Mouse (Mus musculus) naive thymus-derived CD4-positive, alpha-beta T cell, adult 5 months (primary cell): ENCODE results near the gene Ndst2. TPM values are rescaled to one million over a fixed set of nuclear protein-coding genes. Genes with fewer than 3 reads are reported as not detected.

Experiments
- polyA plus RNA-seq: library from polyadenylated mRNA; unstranded; fragments of 100-300 nt; shearing (Covaris generic); gene quantifications from one replicate; pipeline ENCODE4 v1.2.1, GENCODE M21; 2017

Gene Ndst2
- 30.0 TPM for polyA plus RNA-seq

DNA sequence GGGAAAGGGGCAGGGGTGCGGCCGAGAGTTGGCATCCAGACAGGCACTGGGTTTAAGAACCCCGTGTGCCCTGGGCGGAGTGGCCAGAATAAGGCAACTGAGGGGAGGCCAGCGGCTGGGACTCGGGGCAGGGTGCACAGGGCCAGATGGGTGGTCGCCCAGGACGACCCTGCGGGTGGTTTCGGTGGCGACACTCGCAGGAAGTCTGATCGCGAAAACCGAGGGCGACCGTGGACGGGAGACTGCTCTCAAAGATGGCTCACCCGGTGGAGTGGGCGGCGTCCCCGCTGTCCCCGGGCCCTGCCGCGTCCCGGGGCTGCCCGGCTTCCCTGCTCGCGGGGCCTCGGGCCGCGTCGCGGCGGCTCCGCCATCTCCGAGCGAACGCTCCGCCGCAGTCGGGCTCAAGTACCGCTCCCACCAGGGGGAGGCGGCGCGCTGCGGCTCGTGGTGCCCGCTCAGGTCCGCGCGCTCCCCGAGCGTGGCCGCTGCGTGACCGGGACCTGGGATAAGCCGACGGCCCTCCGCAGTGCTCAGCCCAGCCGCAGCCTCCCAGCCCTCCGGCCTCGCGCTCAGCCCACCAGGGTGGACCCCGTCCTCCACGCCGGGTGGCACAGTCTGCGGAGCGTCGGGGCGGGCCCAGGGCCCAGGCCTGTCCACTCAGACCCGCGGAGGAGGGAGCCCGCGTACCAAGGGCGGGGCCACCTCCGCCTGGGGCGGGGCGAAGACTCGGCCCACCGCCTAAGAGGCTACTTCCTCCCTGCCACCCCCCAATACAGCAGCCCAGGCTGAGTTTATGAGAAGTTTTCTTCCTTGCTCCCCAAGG, at the start of gene Ndst2:
Ndst2 (minus strand) TSS at position 611 of the 823 bp plus-strand sequence.

DNA sequence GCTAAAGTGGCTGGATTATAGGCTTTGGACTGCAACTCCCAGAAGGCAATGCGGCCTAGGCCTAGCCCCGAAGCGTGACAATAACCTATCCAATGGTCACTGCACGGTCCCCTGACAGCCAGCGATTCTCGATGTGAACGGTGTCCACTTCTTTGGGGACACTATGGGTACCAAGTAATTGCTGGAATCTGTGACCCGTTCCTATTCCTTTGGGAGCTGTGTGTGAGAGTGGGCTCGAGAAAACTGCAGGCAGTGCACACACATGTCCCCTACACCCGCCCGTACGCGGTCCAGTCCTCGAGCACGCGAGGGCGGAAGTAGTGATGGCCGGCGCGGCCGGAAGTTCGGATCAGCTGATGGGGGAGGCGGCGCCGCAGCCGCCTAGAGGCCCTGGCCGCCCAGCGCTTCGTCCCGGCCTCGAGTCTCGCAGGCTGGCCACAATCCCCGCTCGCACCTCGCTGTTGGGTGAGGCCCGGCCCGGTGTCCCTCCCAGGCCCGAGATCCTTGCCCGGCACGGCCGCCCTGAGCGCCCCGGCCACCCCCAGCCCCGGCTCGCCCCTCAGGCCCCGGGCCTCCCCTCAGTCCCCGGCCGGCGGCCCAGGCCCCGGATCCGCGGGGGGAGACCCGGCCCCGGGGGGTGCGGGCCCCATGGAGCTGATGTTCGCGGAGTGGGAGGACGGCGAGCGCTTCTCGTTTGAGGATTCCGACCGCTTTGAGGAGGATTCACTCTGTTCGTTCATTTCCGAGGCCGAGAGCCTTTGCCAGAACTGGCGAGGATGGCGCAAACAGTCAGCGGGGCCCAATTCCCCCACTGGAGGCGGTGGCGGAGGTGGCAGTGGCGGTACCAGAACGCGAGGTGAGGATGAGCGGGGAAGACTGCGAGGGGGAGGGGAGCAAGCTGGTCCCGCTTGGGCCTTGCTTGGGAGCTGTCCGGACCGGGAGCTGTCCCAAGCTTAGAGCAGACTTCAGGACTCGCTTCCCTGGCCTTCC, 26.9 kb downstream of the Ndst2 start, which contains the start of gene Zswim8:
Zswim8 (plus strand) TSS at position 352 of the 990 bp plus-strand sequence.

DNA sequence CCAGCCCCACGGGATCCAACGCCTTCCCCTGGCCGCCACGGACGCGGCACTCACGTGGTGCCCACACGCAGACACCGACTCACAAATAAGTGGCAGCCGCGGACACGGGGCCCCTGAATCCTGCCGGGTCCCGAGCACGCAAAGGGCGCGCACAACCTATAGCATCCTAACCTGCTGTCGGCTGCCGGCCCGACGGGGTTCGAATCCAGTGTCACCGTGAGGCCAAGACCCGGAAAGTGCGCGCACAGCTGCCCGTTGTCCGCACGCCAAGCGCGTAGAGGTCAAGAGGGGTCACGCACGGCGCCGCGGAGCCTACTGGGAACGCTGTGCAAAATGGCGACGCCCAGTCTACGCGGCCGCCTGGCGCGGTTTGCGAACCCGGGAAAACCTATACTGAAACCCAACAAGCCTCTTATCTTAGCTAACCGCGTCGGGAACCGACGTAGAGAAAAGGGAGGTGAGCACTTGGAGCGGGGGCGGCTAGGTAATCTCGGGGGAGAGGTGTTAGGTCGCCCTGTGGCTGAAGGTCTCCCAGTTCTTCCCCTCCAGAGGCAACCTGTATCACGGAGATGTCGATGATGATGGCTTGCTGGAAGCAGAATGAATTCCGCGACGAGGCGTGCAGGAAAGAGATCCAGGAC, 31.5 kb downstream of the Ndst2 start, which contains the start of gene Chchd1:
Chchd1 (plus strand) TSS at position 266 of the 641 bp plus-strand sequence.

DNA sequence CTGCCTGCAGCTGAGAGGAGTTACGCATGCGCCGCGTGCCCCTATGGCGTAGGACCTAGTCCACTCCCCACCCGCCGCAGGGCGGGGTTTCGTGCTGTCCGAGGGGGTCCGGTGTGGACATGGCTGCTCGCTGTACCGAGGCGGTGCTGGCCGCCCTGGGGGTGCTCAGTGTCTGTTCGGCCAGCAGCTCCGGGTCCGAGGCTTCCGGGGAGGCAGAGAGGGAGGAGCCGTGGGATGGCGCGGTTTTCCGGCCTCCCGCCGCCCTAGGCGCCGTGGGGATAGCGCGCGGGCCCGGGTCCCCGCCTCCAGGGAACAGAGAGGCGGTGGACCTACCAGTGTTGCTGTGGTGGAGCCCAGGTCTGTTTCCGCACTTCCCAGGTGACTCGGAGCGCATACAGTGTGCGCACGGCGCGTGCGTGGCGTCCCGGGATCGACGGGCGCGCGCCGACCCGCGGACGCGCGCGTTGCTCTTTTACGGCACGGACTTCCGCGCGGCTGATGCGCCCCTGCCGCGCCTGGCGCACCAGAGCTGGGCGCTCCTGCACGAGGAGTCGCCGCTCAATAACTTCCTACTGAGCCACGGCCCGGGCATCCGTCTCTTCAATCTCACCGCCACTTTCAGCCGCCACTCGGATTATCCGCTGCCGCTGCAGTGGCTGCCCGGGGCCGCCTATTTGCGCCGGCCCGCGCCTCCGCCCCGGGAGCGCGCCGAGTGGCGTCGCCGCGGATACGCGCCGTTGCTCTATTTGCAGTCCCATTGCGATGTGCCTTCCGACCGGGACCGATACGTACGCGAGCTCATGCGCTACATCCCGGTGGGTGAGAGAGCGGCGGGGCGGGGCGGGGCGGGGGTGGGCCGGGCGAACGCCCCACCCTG, 39.2 kb downstream of the Ndst2 start, which contains the start of gene Fut11:
Fut11 (plus strand) TSS at position 85 of the 877 bp plus-strand sequence.

GRCm38 (mm10) chr14:20674064-20674833, 60.1 kb downstream of the Ndst2 start, which contains the start of gene Sec24c:
Gene Sec24c, plus strand, starts transcription at chr14:20674308.

Other genes with a start within 250 kb of the Ndst2 start
- 0.88 TPM for gene Mss51, start 237.7 kb downstream of the Ndst2 start, polyA plus RNA-seq
- 26.4 TPM for gene Ppp3cb, start 188.0 kb downstream of the Ndst2 start, polyA plus RNA-seq
- gene Usp54, start 93.5 kb downstream of the Ndst2 start, polyA plus RNA-seq, result 1.7 TPM
- 0.60 TPM for gene Myoz1, start 78.0 kb downstream of the Ndst2 start, polyA plus RNA-seq
- not detected for gene Synpo2l, start 66.2 kb downstream of the Ndst2 start, polyA plus RNA-seq
- 255 TPM for gene Sec24c, start 60.3 kb downstream of the Ndst2 start, polyA plus RNA-seq
- gene Fut11, start 39.6 kb downstream of the Ndst2 start, polyA plus RNA-seq, result 8.6 TPM
- gene Chchd1, start 31.6 kb downstream of the Ndst2 start, polyA plus RNA-seq, result 72.9 TPM
- 55.9 TPM for gene Zswim8, start 27.0 kb downstream of the Ndst2 start, polyA plus RNA-seq
- 7.2 TPM for gene Camk2g, start 59.5 kb upstream of the Ndst2 start, polyA plus RNA-seq
- not detected for gene Plau, start 102.1 kb upstream of the Ndst2 start, polyA plus RNA-seq
- gene Vcl, start 194.8 kb upstream of the Ndst2 start, polyA plus RNA-seq, result 4.4 TPM